8 mouse cellular contexts compared by ENCODE assay signal in the genomic region with DNA sequence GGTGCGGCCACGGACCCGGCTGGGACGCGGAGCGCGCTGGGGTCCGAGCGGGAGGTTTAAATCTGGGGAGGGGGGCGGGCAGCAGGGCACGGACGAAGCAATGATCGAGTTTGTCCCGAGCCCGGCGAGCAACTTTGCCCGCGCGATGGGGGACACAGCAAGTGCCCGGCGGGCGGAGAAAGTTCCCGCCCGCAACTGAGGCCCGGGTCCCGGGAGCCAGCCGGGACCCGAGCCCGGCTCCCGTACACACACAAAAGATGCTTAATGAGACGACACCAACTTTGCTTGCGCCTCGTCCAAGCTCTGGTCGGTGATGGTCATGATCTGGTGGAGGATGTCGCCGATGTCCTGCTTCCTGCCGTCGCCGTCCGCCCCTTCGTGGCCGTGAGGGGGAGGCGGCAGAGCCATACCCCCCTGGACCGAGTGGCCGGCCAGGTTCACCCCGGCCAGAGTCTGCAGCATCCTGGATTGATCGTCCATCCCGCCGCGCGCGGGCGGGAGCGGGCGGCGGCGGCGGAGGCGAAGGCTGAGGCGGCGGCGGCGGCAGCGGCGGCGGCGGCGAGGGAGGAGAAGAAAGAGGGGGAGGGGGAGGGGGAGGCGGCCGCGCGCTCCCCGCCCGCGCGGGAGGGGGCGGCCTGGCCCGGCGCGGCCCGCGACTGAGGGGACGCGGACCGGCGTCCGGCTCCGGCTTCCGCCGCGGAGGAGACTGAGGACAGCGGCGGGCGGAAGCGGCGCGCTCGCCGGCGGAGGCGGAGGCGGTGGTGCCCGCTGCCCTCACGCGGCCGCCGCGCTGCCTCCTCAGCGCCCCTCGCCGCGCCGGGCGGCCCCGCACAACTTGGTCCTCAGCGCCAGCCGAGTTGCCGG. TPM values are rescaled to one million over a fixed set of nuclear protein-coding genes. Genes with fewer than 3 reads are reported as not detected.
DNase-seq lines count a peak whose midpoint lies in the region; ATAC-seq and TF ChIP-seq lines count a peak whose summit lies in the region.

No protein-coding gene starts in this region.

- peak overlapping the region; percentile 79 for H3K9ac ChIP-seq in neural tube, embryonic 15.5 days (replicated peaks)

- H3K4me1 ChIP-seq in heart, embryonic 10.5 days, result peaks cover 20% of the 10 kb centered on the region
- H3K4me1 ChIP-seq in lung, adult 2 months (ENCODE audit: control insufficient read depth, insufficient read depth, low read length), result no peaks in the 10 kb centered on the region
- H3K4me1 ChIP-seq in neural tube, embryonic 15.5 days, result peaks cover 25% of the 10 kb centered on the region
- peaks cover 16% of the 10 kb centered on the region for H3K4me1 ChIP-seq in thymus, adult 2 months (replicated peaks; ENCODE audit: control insufficient read depth, insufficient read depth, low read length)

- no peak for TF ChIP-seq CTCF in lung, adult 2 months (IDR thresholded peaks at IDR 0.05; ENCODE audit: insufficient read depth, low read length)
- 0 out of 2 replicates have a peak, but pooled peaks have one; percentile 12 for TF ChIP-seq CTCF in thymus, adult 2 months (IDR thresholded peaks at IDR 0.05; ENCODE audit: borderline replicate concordance, control insufficient read depth, extremely low read depth, insufficient read depth, low read length, poor library complexity)

- TF ChIP-seq POLR2A in lung, adult 2 months (IDR thresholded peaks at IDR 0.05; ENCODE audit: borderline replicate concordance, extremely low read depth, low read depth, low read length), result no peak; the same call in 1 of the 2 replicates
- no peak for TF ChIP-seq POLR2A in thymus, adult 2 months (IDR thresholded peaks at IDR 0.05; ENCODE audit: control insufficient read depth, extremely low read depth, insufficient read depth, low read length, poor library complexity)

- WGBS in heart, embryonic 10.5 days, result under 1% methylated on average over 83 of the region's 118 CpGs
- WGBS in lung, adult 2 months, result 2% methylated on average over 102 of the region's 118 CpGs
- under 1% methylated on average over 86 of the region's 118 CpGs for WGBS in neural tube, embryonic 15.5 days
- WGBS in thymus, adult 2 months, result 3% methylated on average over 104 of the region's 118 CpGs

- peak overlapping the region; percentile 92 for H3K4me2 ChIP-seq in neural tube, embryonic 15.5 days

- peak overlapping the region; percentile 99 for H3K27ac ChIP-seq in heart, embryonic 10.5 days
- peak overlapping the region; percentile 96 for H3K27ac ChIP-seq in neural tube, embryonic 15.5 days (replicated peaks)
- no peak overlapping the region for H3K27ac ChIP-seq in thymus, adult 2 months (ENCODE audit: control insufficient read depth, insufficient read depth, low read length)

- peak overlapping the region; percentile 93 for H3K4me3 ChIP-seq in heart, embryonic 10.5 days
- H3K4me3 ChIP-seq in lung, adult 2 months (replicated peaks; ENCODE audit: extremely low read depth, low read depth, low read length), result peak overlapping the region; percentile 99
- peak overlapping the region; percentile 80 for H3K4me3 ChIP-seq in neural tube, embryonic 15.5 days (replicated peaks)
- H3K4me3 ChIP-seq in thymus, adult 2 months (ENCODE audit: control insufficient read depth, insufficient read depth, low read length), result peak overlapping the region; percentile 75

- peak; percentile 70 for DNase-seq in A20 (ENCODE audit: low read depth, low spot score)
- peak; percentile 25 to 59 for DNase-seq in cerebellum, postnatal 4 days (ENCODE audit: low spot score in 2 of 2)
- DNase-seq in heart, embryonic 10.5 days (ENCODE audit: low spot score), result peak; percentile 85
- DNase-seq in kidney, adult 9 months, result peak; percentile 32
- DNase-seq in lung, adult 2 months, result peak; percentile 68
- DNase-seq in thymus, adult 2 months, result peak; percentile 24

- no peaks in the 10 kb centered on the region for H3K27me3 ChIP-seq in heart, embryonic 10.5 days (ENCODE audit: insufficient read depth, poor library complexity, severe bottlenecking)
- peaks cover 5% of the 10 kb centered on the region; the same call in 1 of the 2 replicates for H3K27me3 ChIP-seq in neural tube, embryonic 15.5 days (replicated peaks)
- peaks cover 16% of the 10 kb centered on the region for H3K27me3 ChIP-seq in thymus, adult 2 months (ENCODE audit: control insufficient read depth, insufficient read depth, low read length)

- peak; percentile 7 for ATAC-seq in activated CD4-positive, CD25-positive, alpha-beta regulatory T cell, adult 4 months
- peak; percentile 49 for ATAC-seq in neural tube, embryonic 15.5 days (ENCODE audit: low FRiP score)

- H3K36me3 ChIP-seq in heart, embryonic 10.5 days, result no peaks in the 10 kb centered on the region
- H3K36me3 ChIP-seq in neural tube, embryonic 15.5 days, result no peaks in the 10 kb centered on the region
- H3K36me3 ChIP-seq in thymus, adult 2 months (ENCODE audit: control insufficient read depth, insufficient read depth, low read length), result no peaks in the 10 kb centered on the region

- H3K9me3 ChIP-seq in heart, embryonic 10.5 days, result no peaks in the 10 kb centered on the region
- no peaks in the 10 kb centered on the region for H3K9me3 ChIP-seq in neural tube, embryonic 15.5 days (replicated peaks)

RNA-seq across cellular contexts. Expression of a gene that starts 1.3 kb away (rescaled TPM):
- 1 to 10 TPM; 1.1 to 2.1 TPM for polyA plus RNA-seq in activated CD4-positive, CD25-positive, alpha-beta regulatory T cell, adult 4 months (2017; shearing (Covaris generic))
- polyA plus RNA-seq in heart, embryonic 10.5 days (2016; fragmentation: Nextera tagmentation; extraction: Ambion mirVana), result 26.8 and 33.3 TPM in 2 replicates
- 11.1 and 14.7 TPM in 2 replicates for polyA plus RNA-seq in lung, adult 2 months (2012; rRNA removed)
- polyA plus RNA-seq in neural tube, embryonic 15.5 days (2015; fragmentation: Nextera tagmentation; extraction: Ambion mirVana), result 88.1 and 118 TPM in 2 replicates
- polyA plus RNA-seq in thymus, adult 2 months (2012; rRNA removed), result 2.4 and 3.2 TPM in 2 replicates

RNA-seq across cellular contexts. Expression of a gene that starts 34.9 kb away (rescaled TPM):
- 10 to 100 TPM; 17.0 to 19.9 TPM for polyA plus RNA-seq in activated CD4-positive, CD25-positive, alpha-beta regulatory T cell, adult 4 months (2017; shearing (Covaris generic))
- polyA plus RNA-seq in heart, embryonic 10.5 days (2016; fragmentation: Nextera tagmentation; extraction: Ambion mirVana), result 68.1 and 75.8 TPM in 2 replicates
- 39.2 and 43.7 TPM in 2 replicates for polyA plus RNA-seq in lung, adult 2 months (2012; rRNA removed)
- 87.4 and 94.3 TPM in 2 replicates for polyA plus RNA-seq in neural tube, embryonic 15.5 days (2015; fragmentation: Nextera tagmentation; extraction: Ambion mirVana)
- polyA plus RNA-seq in thymus, adult 2 months (2012; rRNA removed), result 41.2 and 42.6 TPM in 2 replicates

Comparison
In these comparisons a context has a peak if more than half of its experiments do, and no peak if none do; other contexts are left out.
1. DNase-seq: peak in every context shown above with its lines; median percentile 85 in heart, embryonic 10.5 days; 70 in A20; 68 in lung, adult 2 months; 42 in cerebellum, postnatal 4 days; 32 in kidney, adult 9 months; 24 in thymus, adult 2 months.